Mouse (Mus musculus) thymus, adult 2 months (tissue): Measurements from ENCODE around the gene Wwox.

ENCODE experiments used
- CTCF ChIP-seq: fragments of 200-500 bp; IDR thresholded peaks from 2 replicates; pipeline ENCODE4 v1.5.1; 2012; ENCODE audit warnings: mild to moderate bottlenecking, control low read depth, low read length, moderate library complexity, borderline replicate concordance; ENCODE audit not compliant: control insufficient read depth, poor library complexity, insufficient read depth; ENCODE audit errors: extremely low read depth
- POLR2A ChIP-seq: fragments of 200-500 bp; IDR thresholded peaks from 2 replicates; pipeline ENCODE4 v1.6.1; 2012; ENCODE audit warnings: mild to moderate bottlenecking, low read length, control low read depth, moderate library complexity; ENCODE audit not compliant: control insufficient read depth, poor library complexity, insufficient read depth; ENCODE audit errors: extremely low read depth

DNA sequence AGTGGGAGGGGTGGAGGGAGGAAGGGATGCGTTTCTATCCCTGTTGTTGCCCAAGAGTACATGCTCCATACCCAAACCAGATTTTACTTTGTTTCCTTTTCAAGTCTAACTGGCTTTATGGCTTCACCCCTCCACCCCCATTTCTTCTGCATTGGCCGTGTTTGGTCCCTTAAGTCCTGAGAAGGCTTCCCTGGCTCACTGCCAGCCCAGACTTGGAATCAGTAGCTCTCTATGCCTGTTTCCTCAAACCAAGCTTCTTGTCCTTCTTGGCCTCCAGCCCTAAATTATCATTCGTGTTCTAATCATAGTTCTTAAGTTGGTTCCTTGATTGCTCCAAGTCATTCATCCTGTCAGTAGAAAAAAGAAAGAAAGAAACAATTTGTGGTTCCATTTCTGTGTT, 777.3 kb downstream of the Wwox start:
- TF ChIP-seq POLR2A (no peak), CTCF (no peak)
